Mouse (Mus musculus): ENCODE data around the gene Ank. TPM values are rescaled to one million over a fixed set of nuclear protein-coding genes. Genes with fewer than 3 reads are reported as not detected.
A peak's percentile ranks its signal among the peaks of the same experiment; 100 is the strongest.

Gene Ank
- polyA plus RNA-seq (2015; fragmentation: Nextera tagmentation; extraction: Ambion mirVana) = 6.8 and 9.3 TPM in 2 replicates

DNA sequence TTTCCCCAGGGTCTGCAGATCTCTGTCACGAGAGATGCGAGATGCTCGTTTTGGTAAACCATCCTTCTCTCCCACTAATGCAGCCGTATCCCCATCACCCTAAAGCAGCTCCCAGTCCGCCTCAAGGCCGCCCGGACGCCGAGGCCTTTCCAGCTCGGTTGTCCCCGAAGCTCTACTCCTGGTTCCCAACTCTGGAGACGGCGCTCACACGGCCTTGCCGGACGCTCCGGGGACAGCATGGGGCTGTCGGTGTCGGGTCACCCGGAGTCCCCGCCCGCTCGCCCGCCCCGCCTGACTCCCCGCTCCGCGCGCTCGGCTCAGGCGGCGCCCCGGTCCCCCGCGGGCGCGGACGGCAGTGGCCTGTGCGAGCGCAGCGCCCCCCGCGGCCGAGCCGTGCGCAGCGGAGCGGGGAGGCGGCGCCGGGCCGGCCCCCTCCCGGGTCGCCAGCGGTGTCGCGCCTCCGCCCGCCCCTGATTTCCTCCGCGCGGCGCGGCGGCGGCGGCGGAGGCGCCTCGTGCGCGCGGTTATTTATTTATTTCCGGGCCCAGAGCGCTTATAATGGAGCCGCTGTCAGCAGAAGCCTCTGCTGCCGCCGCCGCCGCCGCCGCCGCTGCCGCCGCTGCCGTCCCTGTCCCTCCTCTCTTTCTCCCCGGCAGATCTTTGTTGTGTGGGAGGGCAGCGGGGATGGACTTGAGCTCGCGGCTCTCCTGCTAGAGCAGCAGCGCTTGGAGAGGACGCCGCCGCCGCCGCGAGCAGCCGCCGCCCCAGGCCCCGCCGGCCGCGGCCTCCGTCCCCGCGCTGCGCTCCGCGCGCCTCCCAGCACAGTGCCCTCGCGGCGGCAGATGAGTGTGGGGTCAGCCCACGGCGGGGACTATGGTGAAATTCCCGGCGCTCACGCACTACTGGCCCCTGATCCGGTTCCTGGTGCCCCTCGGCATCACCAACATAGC is at the start of gene Ank:
Gene Ank, plus strand, starts transcription at position 547 of the 950 bp plus-strand sequence.
- Histone ChIP-seq H3K36me3 (ENCODE audit: insufficient read depth, low read length) (no peaks in the 10 kb centered on the region), H3K27me3 (replicated peaks; ENCODE audit: insufficient read depth, low read length) (no peaks in the 10 kb centered on the region), H3K4me1 (ENCODE audit: insufficient read depth, low read depth, low read length) (no peaks in the 10 kb centered on the region), H3K9me3 (ENCODE audit: low read length) (no peaks in the 10 kb centered on the region), H3K27ac (ENCODE audit: low read length) (peak within 1 kb of the TSS; percentile 71), H3K4me3 (ENCODE audit: low read depth, low read length) (peak within 1 kb of the TSS; percentile 68), H3K9ac (replicated peaks; ENCODE audit: low read depth) (peak within 1 kb of the TSS; percentile 63), H3K4me2 (replicated peaks; ENCODE audit: low read depth, low read length) (peak within 1 kb of the TSS; percentile 91)
- WGBS = under 1% methylated on average over 55 of the region's 120 CpGs
- ATAC-seq (peak; percentile 96), DNase-seq (ENCODE audit: low spot score) (peak; percentile 85)
- no peak for TF ChIP-seq EP300 (IDR thresholded peaks at IDR 0.05)
- TF ChIP-seq CTCF (IDR thresholded peaks at IDR 0.05) = peak; percentile 41; the same call in 1 of the 2 replicates

DNA sequence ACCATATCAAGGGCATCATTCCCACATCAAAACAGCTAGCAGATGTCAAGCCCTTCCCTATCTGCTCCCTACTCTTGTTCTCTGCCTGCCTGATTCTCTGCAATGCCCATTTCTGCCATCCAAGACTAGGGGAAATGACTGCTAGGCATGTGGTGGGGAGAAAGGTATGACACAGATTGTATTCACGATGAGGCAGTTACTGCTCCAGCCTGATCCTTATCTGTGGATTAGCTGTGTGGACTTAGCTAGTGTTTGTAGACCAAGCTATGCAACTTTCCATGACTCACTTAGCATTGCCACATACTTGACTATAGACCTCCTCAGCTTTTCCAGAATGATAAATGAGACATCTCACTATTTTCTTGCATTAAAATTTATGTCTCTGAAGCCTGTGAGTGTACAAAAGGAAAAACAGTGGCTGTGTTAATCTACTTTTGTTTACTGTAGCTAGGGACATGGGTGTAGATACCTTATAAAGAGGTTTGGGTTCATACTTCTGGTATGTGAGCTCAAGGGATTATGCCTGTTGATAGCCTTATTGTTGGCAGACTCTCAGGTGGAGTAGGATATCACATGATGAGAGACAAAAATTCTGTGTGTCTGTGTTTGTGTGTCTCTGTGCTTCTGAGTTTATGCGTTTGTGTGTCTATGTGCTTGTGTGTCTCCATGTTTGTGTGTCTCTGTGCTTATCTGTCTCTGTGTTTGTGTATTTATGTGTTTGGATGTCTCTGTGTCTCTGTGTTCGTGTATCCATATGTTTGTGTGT is 47.7 kb upstream of the Ank start:
- 71% methylated on average over 3 of the region's 3 CpGs for WGBS
- peak; percentile 21 for DNase-seq (ENCODE audit: low spot score)
- ATAC-seq = no peak

DNA sequence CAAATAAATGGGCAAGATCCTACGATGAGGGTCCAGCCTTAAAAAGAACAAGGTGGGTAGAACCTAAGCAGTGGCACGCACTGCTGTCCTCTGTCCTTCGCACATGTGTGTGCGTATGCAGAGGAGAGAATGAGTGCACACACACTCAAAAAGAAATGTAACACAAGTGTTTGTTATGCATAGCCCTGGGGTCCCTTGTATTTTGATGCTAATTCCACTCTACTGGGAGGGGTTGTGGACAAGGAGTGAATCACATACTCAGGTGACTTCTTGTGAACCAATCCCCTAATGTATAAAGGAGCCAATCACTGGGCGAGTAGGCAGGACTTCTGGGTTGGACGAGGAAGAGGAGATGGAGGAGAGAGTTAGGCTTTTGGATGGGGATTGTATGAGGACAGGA is 44.9 kb upstream of the Ank start:
- no peaks in the 10 kb centered on the region for H3K9me3 ChIP-seq (ENCODE audit: low read length)
- no peaks in the 10 kb centered on the region for H3K36me3 ChIP-seq (ENCODE audit: insufficient read depth, low read length)
- H3K27ac ChIP-seq (ENCODE audit: low read length) = no peak overlapping the region
- ATAC-seq (no peak), DNase-seq (ENCODE audit: low spot score) (no peak)
- no peak overlapping the region for H3K4me3 ChIP-seq (ENCODE audit: low read depth, low read length)
- H3K4me2 ChIP-seq (replicated peaks; ENCODE audit: low read depth, low read length) = no peak overlapping the region
- TF ChIP-seq EP300 (IDR thresholded peaks at IDR 0.05) (no peak), CTCF (IDR thresholded peaks at IDR 0.05) (no peak)
- H3K27me3 ChIP-seq (replicated peaks; ENCODE audit: insufficient read depth, low read length) = no peaks in the 10 kb centered on the region
- H3K4me1 ChIP-seq (ENCODE audit: insufficient read depth, low read depth, low read length) = no peaks in the 10 kb centered on the region
- 86% methylated on average over 6 of the region's 6 CpGs for WGBS
- H3K9ac ChIP-seq (replicated peaks; ENCODE audit: low read depth) = no peak overlapping the region

More for the DNA sequence above, 47.7 kb upstream of the Ank start:
- no peak for TF ChIP-seq EP300 (IDR thresholded peaks at IDR 0.05)
- no peak for TF ChIP-seq CTCF (IDR thresholded peaks at IDR 0.05)
- Histone ChIP-seq H3K9ac (replicated peaks; ENCODE audit: low read depth) (no peak overlapping the region), H3K27me3 (replicated peaks; ENCODE audit: insufficient read depth, low read length) (no peaks in the 10 kb centered on the region), H3K4me2 (replicated peaks; ENCODE audit: low read depth, low read length) (no peak overlapping the region), H3K9me3 (ENCODE audit: low read length) (no peaks in the 10 kb centered on the region), H3K36me3 (ENCODE audit: insufficient read depth, low read length) (no peaks in the 10 kb centered on the region), H3K4me3 (ENCODE audit: low read depth, low read length) (no peak overlapping the region), H3K4me1 (ENCODE audit: insufficient read depth, low read depth, low read length) (no peaks in the 10 kb centered on the region), H3K27ac (ENCODE audit: low read length) (no peak overlapping the region)

DNA sequence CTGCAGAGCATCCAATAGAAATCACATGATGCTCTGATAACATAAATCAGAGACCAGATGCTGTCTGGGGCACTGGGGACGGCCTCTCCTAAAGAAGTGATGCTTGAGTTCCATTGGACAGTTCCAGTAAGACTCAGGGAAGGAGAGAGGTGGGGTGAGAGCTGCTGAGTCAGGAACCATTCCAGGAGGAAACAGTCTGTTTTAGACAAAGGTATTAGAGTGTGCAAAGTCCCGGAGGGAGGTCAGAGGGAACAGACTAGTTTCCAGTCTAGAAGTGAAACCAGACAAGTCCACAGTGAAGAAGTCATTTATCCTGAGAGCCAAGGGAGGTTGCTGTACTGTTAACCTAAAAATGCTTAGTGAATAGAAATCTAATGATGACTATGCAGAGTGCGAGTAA is 38.9 kb upstream of the Ank start:
- Histone ChIP-seq H3K9ac (replicated peaks; ENCODE audit: low read depth) (no peak overlapping the region), H3K4me3 (ENCODE audit: low read depth, low read length) (no peak overlapping the region), H3K4me1 (ENCODE audit: insufficient read depth, low read depth, low read length) (no peaks in the 10 kb centered on the region), H3K4me2 (replicated peaks; ENCODE audit: low read depth, low read length) (no peak overlapping the region), H3K9me3 (ENCODE audit: low read length) (no peaks in the 10 kb centered on the region), H3K27ac (ENCODE audit: low read length) (no peak overlapping the region), H3K27me3 (replicated peaks; ENCODE audit: insufficient read depth, low read length) (no peaks in the 10 kb centered on the region), H3K36me3 (ENCODE audit: insufficient read depth, low read length) (no peaks in the 10 kb centered on the region)
- DNase-seq (ENCODE audit: low spot score) (no peak), ATAC-seq (no peak)
- TF ChIP-seq CTCF (IDR thresholded peaks at IDR 0.05) (no peak), EP300 (IDR thresholded peaks at IDR 0.05) (no peak)
- 70% methylated on average over 3 of the region's 3 CpGs for WGBS

DNA sequence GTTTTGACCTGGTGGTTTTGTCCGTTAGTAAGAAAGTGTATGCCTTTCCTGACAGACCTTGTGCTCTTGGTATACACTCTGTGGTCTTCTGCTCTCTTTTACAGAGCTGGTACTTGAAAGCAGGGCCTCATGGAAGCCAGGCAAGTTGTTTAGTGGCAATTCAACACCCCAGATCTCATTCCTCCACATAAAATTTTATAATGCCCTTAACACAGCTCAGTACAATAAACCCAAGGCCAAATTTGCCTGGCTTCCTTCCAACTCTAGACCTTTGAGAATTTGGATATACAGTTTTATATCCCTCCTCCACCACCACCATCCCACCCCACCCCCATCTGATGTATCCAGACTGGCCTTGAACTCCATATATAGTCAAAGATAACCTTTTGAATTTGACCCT is 36.2 kb upstream of the Ank start:
- no peaks in the 10 kb centered on the region for H3K4me1 ChIP-seq (ENCODE audit: insufficient read depth, low read depth, low read length)

More for the DNA sequence above, 36.2 kb upstream of the Ank start:
- Histone ChIP-seq H3K27me3 (replicated peaks; ENCODE audit: insufficient read depth, low read length) (no peaks in the 10 kb centered on the region), H3K4me3 (ENCODE audit: low read depth, low read length) (no peak overlapping the region), H3K36me3 (ENCODE audit: insufficient read depth, low read length) (no peaks in the 10 kb centered on the region), H3K4me2 (replicated peaks; ENCODE audit: low read depth, low read length) (no peak overlapping the region), H3K9ac (replicated peaks; ENCODE audit: low read depth) (no peak overlapping the region), H3K9me3 (ENCODE audit: low read length) (no peaks in the 10 kb centered on the region), H3K27ac (ENCODE audit: low read length) (no peak overlapping the region)
- ATAC-seq = no peak
- TF ChIP-seq CTCF (IDR thresholded peaks at IDR 0.05) (no peak), EP300 (IDR thresholded peaks at IDR 0.05) (no peak)
- no peak for DNase-seq (ENCODE audit: low spot score)
- 93% methylated on average over 1 of the region's 1 CpGs for WGBS
